Mouse (Mus musculus) urinary bladder, postnatal 10 days (tissue): ENCODE results near the gene Thbs4.

ENCODE experiments used
- DNase-seq: peaks from one replicate; pipeline ENCODE4 v3.0.0; 2022; ENCODE audit warnings: low spot score

Thbs4 gene

GRCm38 (mm10) chr13:92760519-92760918 is 34.1 kb downstream of the Thbs4 start:
- DNase-seq = no peak

GRCm38 (mm10) chr13:92759096-92759495 is 35.5 kb downstream of the Thbs4 start:
- no peak for DNase-seq

- no peak for DNase-seq
Observed at GRCm38 (mm10) chr13:92757972-92758585, 36.5 kb downstream of the Thbs4 start.

- DNase-seq = no peak
Observed at GRCm38 (mm10) chr13:92755036-92755435, 39.6 kb downstream of the Thbs4 start.

GRCm38 (mm10) chr13:92753676-92754075 is 40.9 kb downstream of the Thbs4 start:
- DNase-seq = no peak

- peak; percentile 58 for DNase-seq
Observed at GRCm38 (mm10) chr13:92751726-92752565, 42.7 kb downstream of the Thbs4 start.

GRCm38 (mm10) chr13:92750976-92751518 is 43.6 kb downstream of the Thbs4 start:
- DNase-seq = no peak

- DNase-seq = no peak
Observed at GRCm38 (mm10) chr13:92743337-92743736, 51.3 kb downstream of the Thbs4 start.

- no peak for DNase-seq
Observed at GRCm38 (mm10) chr13:92742886-92743285, 51.7 kb downstream of the Thbs4 start.

GRCm38 (mm10) chr13:92740671-92741270 is 53.8 kb downstream of the Thbs4 start:
- DNase-seq = no peak

- DNase-seq = no peak
Observed at GRCm38 (mm10) chr13:92739858-92740257, 54.8 kb downstream of the Thbs4 start.

GRCm38 (mm10) chr13:92738821-92739220 is 55.8 kb downstream of the Thbs4 start:
- no peak for DNase-seq

GRCm38 (mm10) chr13:92736516-92737300 is 57.9 kb downstream of the Thbs4 start:
- no peak for DNase-seq

GRCm38 (mm10) chr13:92735693-92736092 is 58.9 kb downstream of the Thbs4 start:
- no peak for DNase-seq

GRCm38 (mm10) chr13:92733741-92734140 is 60.9 kb downstream of the Thbs4 start:
- DNase-seq = no peak

- DNase-seq = no peak
Observed at GRCm38 (mm10) chr13:92733252-92733651, 61.4 kb downstream of the Thbs4 start.

GRCm38 (mm10) chr13:92732836-92733235 is 61.8 kb downstream of the Thbs4 start:
- no peak for DNase-seq

- no peak for DNase-seq
Observed at GRCm38 (mm10) chr13:92731811-92732210, 62.8 kb downstream of the Thbs4 start.

- DNase-seq = no peak
Observed at GRCm38 (mm10) chr13:92729811-92730210, 64.8 kb downstream of the Thbs4 start.

- DNase-seq = no peak
Observed at GRCm38 (mm10) chr13:92722389-92722788, 72.2 kb downstream of the Thbs4 start.

GRCm38 (mm10) chr13:92721006-92721405 is 73.6 kb downstream of the Thbs4 start:
- no peak for DNase-seq
